Mouse (Mus musculus): Measurements from ENCODE around the gene Gm47791. TPM values are rescaled to one million over a fixed set of nuclear protein-coding genes. Genes with fewer than 3 reads are reported as not detected.

The Gm47791 gene
- polyA plus RNA-seq (2015; fragmentation: Nextera tagmentation; extraction: Ambion mirVana) = not detected in 2 replicates

DNA sequence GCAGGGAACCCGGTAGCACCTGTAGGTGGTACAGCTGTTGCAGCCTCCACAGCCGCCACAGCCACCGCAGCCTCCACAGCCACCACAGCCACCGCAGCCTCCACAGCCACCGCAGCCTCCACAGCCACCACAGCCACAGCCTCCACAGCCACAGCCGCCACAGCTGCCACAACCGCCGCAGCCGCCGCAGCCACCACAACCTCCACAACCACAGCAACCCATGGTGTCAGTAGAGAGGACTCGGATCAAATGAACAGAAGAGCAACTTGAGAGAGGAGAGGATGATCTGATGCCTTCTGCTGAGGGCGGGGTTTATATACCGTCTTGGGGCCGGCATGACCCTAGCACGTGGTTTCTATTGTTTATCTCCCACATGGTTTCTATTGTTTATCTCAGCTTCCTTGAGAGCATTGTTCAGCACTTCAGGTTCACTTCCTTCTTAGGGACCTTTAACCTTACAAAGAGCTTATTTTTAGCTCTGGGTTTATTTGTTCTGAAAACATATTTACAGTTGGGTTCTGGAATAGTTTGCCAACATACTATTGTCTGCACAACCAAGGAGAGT is at the start of gene Gm47791:
Gene Gm47791, minus strand, starts transcription at position 222 of the 565 bp plus-strand sequence.

GRCm38 (mm10) chr1:82768269-82768668 is 2.8 kb downstream of the Gm47791 start, which contains the start of gene Tm4sf20:
Gene Tm4sf20, minus strand, starts transcription at chr1:82768461.

GRCm38 (mm10) chr1:82724339-82725025 is 46.6 kb downstream of the Gm47791 start, which contains the start of gene Mff:
Gene Mff, plus strand, starts transcription at chr1:82724890.

Other genes with a start within 250 kb of the Gm47791 start
- 4.3 and 10.3 TPM in 2 replicates for gene Col4a4, start 184.4 kb downstream of the Gm47791 start, polyA plus RNA-seq (2015; fragmentation: Nextera tagmentation; extraction: Ambion mirVana)
- 2.9 and 4.5 TPM in 2 replicates for gene Col4a3, start 184.3 kb downstream of the Gm47791 start, polyA plus RNA-seq (2015; fragmentation: Nextera tagmentation; extraction: Ambion mirVana)
- gene Mff, start 46.4 kb downstream of the Gm47791 start, polyA plus RNA-seq (2015; fragmentation: Nextera tagmentation; extraction: Ambion mirVana) = 272 and 275 TPM in 2 replicates
- 0.48 and 1.2 TPM in 2 replicates for gene Tm4sf20, start 2.8 kb downstream of the Gm47791 start, polyA plus RNA-seq (2015; fragmentation: Nextera tagmentation; extraction: Ambion mirVana)
- gene Agfg1, start 68.2 kb upstream of the Gm47791 start, polyA plus RNA-seq (2015; fragmentation: Nextera tagmentation; extraction: Ambion mirVana) = 15.1 and 18.3 TPM in 2 replicates
- 0.27 TPM in 1 of 2 replicates, not detected in the other for gene A030005L19Rik, start 142.1 kb upstream of the Gm47791 start, polyA plus RNA-seq (2015; fragmentation: Nextera tagmentation; extraction: Ambion mirVana)
- not detected in 2 replicates for gene A030014E15Rik, start 153.7 kb upstream of the Gm47791 start, polyA plus RNA-seq (2015; fragmentation: Nextera tagmentation; extraction: Ambion mirVana)
- not detected in 2 replicates for gene Gm6217, start 160.2 kb upstream of the Gm47791 start, polyA plus RNA-seq (2015; fragmentation: Nextera tagmentation; extraction: Ambion mirVana)
- not detected in 2 replicates for gene A030003K21Rik, start 172.1 kb upstream of the Gm47791 start, polyA plus RNA-seq (2015; fragmentation: Nextera tagmentation; extraction: Ambion mirVana)
- not detected in 2 replicates for gene Gm7544, start 184.8 kb upstream of the Gm47791 start, polyA plus RNA-seq (2015; fragmentation: Nextera tagmentation; extraction: Ambion mirVana)
- not detected in 2 replicates for gene Gm47955, start 189.0 kb upstream of the Gm47791 start, polyA plus RNA-seq (2015; fragmentation: Nextera tagmentation; extraction: Ambion mirVana)
- not detected in 2 replicates for gene Gm47959, start 229.3 kb upstream of the Gm47791 start, polyA plus RNA-seq (2015; fragmentation: Nextera tagmentation; extraction: Ambion mirVana)